Mouse (Mus musculus): ENCODE data around the gene Ankrd24.
"Not testable (repeated sequence)": the region's sequence is repeated elsewhere in the genome, so short reads cannot be mapped to it uniquely, and the experiment has no call there.

Gene Ankrd24

GRCm38 (mm10) chr10:81605974-81606751 lies 22.2 kb upstream of the Ankrd24 start, which contains the start of gene BC025920:
TSS of gene BC025920 (plus strand) at chr10:81606270.
- peak; percentile 75 to 86 for DNase-seq

- no peak for DNase-seq
Observed at GRCm38 (mm10) chr10:81608308-81608707, 20.0 kb upstream of the Ankrd24 start.

- no peak for DNase-seq
Observed at GRCm38 (mm10) chr10:81612779-81613178, 15.6 kb upstream of the Ankrd24 start.

- DNase-seq: no peak
Observed at GRCm38 (mm10) chr10:81615486-81615885, 12.9 kb upstream of the Ankrd24 start.

- DNase-seq: no peak
Observed at GRCm38 (mm10) chr10:81619976-81620375, 8.4 kb upstream of the Ankrd24 start.

GRCm38 (mm10) chr10:81620786-81621185 lies 7.6 kb upstream of the Ankrd24 start:
- DNase-seq: no peak

- no peak for DNase-seq
Observed at GRCm38 (mm10) chr10:81623441-81623840, 4.9 kb upstream of the Ankrd24 start.

- no peak for DNase-seq
Observed at GRCm38 (mm10) chr10:81626101-81626993, 2.0 kb upstream of the Ankrd24 start.

GRCm38 (mm10) chr10:81626994-81627835 lies 1.1 kb upstream of the Ankrd24 start, which contains the start of gene Sirt6:
TSS of gene Sirt6 (minus strand) at chr10:81627797.
- peak; percentile 89 to 94 for DNase-seq

GRCm38 (mm10) chr10:81627836-81628220 lies 512 bp upstream of the Ankrd24 start:
- no peak for DNase-seq

- DNase-seq: peak; percentile 80 to 88
Observed at GRCm38 (mm10) chr10:81633253-81634099, 5.1 kb downstream of the Ankrd24 start.

- no peak for DNase-seq
Observed at GRCm38 (mm10) chr10:81636338-81636737, 8.0 kb downstream of the Ankrd24 start.

GRCm38 (mm10) chr10:81638101-81638500 lies 9.8 kb downstream of the Ankrd24 start:
- DNase-seq: no peak

GRCm38 (mm10) chr10:81640825-81641224 lies 12.5 kb downstream of the Ankrd24 start:
- not testable (repeated sequence) for DNase-seq

GRCm38 (mm10) chr10:81641566-81641965 lies 13.2 kb downstream of the Ankrd24 start:
- DNase-seq: no peak

- no peak for DNase-seq
Observed at GRCm38 (mm10) chr10:81641978-81642647, 13.8 kb downstream of the Ankrd24 start.

GRCm38 (mm10) chr10:81642648-81643448 lies 14.5 kb downstream of the Ankrd24 start:
- DNase-seq: no peak

GRCm38 (mm10) chr10:81643449-81644055 lies 15.2 kb downstream of the Ankrd24 start:
- peak; percentile 94 to 95 for DNase-seq

GRCm38 (mm10) chr10:81644162-81644561 lies 15.8 kb downstream of the Ankrd24 start:
- no peak for DNase-seq

GRCm38 (mm10) chr10:81644716-81645115 lies 16.4 kb downstream of the Ankrd24 start:
- no peak for DNase-seq

Data from thymus, adult 18-20 months (tissue).